Mouse (Mus musculus) left cerebral cortex, adult 18-20 months (tissue): ENCODE data around the gene AI464131. TPM values are rescaled to one million over a fixed set of nuclear protein-coding genes. Genes with fewer than 3 reads are reported as not detected.

ENCODE experiments used
- DNase-seq, 2 experiments: peaks; one replicate each; pipeline ENCODE4 v3.0.0; 2021 to 2022; ENCODE audit warnings: low spot score in 2 of 2, mixed read lengths in 1 of 2
- long read RNA-seq, 2 experiments: library from polyadenylated mRNA; stranded (forward); transcript quantifications; one replicate each; pipeline ENCODE4 v2.0.0; 2021
- total RNA-seq, 2 experiments: library from RNA; stranded (reverse); gene quantifications; 2 replicates each; pipeline ENCODE4 v1.2.3; 2021

Gene AI464131
- 10 to 100 TPM; 23.5 to 24.3 TPM for total RNA-seq
- long read RNA-seq, experiment 1, full-length matches to known transcripts, result 43 of 53 reads
- long read RNA-seq, experiment 1, partial matches to known transcripts, result 0 of 53 reads
- long read RNA-seq, experiment 1, other reads (novel, unspliced or antisense), result 10 of 53 reads
- long read RNA-seq, experiment 2, full-length matches to known transcripts, result 29 of 34 reads
- long read RNA-seq, experiment 2, partial matches to known transcripts, result 5 of 34 reads
- long read RNA-seq, experiment 2, other reads (novel, unspliced or antisense), result 0 of 34 reads

DNA sequence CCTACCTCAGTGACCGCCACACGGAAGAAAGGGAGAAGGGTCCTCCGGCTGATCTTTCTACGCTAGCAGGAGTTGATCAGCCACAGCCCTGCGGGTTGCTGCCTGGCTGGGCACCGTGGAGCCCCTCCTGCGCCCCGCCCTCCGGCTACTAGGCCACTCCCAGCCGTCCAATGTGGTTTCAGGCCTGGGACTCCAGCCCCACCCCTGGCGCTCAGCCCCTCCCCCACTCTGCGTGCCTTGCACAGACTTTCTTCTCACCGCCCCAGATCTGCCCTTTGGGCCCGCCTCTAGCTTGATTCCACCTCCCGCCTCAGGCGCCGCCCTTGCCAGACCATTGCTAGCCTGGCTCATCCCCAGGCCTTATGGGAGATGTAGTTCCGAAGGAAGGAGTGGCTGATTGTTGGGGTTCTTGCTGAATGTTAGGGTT is at the start of gene AI464131:
TSS of gene AI464131 (minus strand) at position 91 of the 427 bp plus-strand sequence.
- DNase-seq, result peak; percentile 92 to 96

DNA sequence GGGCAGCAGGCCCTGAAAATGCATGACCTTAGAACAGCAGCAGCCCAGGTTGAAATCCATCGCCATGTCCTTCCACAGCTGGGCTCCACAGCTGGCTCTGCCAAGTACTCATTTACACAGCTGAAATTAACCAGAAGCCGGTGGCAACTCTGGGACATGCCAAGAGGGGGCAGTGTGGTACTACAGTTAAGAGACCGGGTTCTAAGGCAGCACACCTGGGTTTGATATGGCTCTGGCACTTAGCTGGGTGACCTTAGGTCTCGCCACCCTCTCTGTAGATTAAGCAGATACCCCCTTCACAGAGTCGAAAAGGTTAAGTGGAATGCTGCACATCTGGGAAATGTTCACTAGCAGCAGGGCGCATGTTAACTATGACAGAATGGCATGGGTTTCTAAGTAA is 49.7 kb upstream of the AI464131 start:
- peak; percentile 63 to 73 for DNase-seq

DNA sequence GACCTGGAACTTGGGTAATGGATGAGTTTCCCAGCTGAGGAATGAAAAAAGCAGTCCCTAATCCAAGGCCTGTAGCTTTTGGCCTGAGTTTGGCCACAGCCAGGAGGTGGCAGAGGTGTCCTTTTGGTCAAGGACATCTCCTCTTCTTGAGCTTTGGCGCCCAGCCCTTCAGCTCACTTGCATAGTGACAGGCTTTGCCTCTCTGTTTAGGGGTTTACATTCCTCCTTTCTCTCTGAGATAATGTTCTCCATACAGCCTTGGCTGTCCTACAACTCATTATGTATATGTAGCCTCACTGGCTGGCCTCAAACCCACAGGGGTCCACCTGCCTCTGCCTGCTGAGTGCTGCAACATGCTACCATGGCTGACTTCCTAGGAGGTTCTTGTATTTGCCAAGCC is 44.2 kb upstream of the AI464131 start:
- no peak for DNase-seq

DNA sequence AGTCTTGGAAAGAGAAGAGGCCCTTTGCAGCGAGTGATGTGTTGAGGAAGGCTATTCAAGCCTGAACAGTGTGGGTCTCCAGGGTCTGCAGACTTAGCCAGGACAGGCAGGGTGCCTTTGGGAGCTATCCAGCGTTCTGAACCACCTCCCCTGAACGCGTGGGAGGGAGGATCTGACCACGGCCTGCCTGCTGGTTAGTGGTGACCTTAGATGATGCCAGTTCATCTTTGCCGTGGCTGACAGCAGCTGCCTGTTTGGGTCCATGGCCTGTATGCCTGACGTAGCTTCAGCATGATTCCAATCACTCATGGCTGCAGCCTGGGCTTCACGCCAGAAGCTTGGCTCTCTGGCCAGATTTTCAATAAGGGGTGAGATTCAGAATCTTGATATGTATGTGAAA is 43.1 kb upstream of the AI464131 start:
- DNase-seq, result no peak

DNA sequence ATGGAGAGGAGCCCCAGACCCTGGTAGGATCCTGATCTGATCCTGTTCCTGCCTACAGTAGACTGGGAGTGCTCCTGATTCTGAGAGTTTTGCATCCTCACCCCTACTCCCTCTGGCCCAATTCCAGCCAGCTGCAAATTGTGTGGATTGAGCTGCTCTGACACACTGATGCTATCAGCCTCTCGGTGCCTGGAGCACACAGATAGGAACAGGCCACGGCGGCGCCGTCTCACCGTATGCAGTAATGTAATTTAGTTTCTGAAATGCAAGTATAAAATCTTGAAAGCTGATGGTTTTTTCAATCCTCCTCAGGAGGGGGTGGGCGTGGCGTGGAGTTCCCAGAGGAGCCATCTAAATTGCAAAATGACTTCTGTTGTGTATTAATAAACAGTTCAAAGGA is 39.3 kb upstream of the AI464131 start:
- no peak for DNase-seq

DNA sequence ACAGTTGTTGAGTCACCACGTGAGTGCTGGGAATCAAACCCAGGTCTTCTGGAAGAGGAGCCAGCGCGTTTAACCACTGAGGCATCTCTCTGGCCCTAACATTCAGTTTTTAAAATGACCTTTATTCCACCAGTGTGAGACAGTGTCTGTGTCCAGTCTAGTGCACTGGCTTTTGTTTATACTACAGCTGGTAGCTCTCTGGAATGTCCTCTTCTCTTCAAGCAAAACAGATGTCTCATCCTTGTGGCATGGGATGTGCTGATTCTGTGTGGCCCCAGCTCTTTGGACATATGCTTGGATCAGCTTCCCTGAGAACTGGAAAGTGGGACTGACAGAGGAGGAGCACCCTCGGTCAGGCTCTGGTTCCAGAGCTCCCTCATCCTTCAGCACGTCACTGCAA is 32.0 kb upstream of the AI464131 start:
- DNase-seq, result no peak

DNA sequence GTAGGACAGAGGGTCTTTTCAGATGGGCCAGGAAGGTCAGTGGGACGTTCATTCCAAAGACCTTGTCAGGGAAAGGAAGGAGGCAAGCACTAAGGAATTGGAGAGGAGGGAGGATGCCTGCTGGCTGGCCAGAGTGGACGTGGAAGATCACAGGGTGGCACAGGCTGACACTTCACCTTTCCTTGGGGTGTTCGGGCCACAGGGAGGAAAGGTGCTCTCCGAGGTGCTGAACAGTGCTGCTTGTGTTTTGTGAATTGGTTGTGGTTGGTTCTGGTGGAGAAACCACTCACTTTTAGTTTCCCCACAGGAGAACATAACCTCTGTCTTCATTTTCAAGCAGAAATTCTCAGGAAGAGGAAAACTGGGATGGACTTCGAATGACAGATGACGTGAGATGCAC is 29.5 kb upstream of the AI464131 start:
- DNase-seq, result no peak

DNA sequence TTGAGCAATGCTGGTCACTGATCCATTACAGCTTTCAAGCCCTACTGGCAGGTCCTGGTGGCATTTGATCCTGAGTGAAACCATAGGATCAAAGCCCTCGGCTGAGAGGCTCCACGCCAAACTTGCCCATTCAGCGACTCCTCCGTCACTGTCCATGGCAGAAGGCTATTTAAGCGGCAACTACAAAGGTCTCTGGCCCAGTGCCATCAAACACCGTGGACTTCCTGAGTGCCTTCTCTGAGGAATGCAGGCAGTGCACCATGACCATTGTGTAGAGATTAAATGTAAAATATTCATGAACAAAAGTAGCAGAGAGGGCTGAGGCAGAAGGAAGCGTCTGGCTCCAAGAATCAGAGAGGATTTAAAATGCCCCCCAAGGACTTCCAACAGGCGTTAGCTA is 25.1 kb upstream of the AI464131 start:
- no peak for DNase-seq

DNA sequence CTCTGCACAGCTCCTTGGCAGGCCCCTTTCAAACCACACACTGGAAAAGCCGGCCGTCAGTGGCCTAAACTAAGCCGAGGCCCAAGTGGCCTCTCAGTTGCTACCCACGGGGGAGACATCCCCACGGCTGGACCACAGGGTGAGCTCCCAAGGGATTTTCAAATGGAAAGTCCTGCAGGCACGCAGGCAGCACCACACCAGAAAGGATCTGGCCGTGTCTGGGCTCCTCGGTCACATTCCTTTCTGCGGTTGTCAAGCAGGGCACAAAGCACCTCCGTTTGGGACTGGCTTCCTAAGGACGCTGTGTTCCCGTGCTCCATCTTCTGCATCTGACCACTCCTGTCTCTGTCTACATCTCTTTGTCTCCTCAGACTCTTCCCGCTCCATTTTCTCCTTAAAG is 24.2 kb upstream of the AI464131 start:
- no peak for DNase-seq

DNA sequence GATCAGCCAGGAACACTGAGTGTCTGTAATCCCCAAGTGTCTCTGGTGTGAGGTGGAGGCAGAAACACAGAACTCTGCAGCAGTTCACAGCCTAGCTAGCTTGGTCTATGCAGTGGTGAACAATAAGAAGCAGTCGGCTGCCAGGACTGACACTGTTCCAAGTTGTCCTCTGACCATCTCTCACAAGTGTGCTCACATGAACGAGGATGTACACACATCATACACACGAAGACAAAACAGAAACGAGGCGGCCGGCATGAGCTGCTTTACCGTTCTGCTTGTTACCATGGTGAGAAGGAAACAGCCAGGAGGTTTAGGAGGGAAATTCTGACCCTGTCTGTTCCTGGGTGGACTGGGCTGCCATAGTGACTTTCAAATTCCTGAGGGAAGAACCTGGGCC is 23.7 kb upstream of the AI464131 start:
- DNase-seq, result no peak

DNA sequence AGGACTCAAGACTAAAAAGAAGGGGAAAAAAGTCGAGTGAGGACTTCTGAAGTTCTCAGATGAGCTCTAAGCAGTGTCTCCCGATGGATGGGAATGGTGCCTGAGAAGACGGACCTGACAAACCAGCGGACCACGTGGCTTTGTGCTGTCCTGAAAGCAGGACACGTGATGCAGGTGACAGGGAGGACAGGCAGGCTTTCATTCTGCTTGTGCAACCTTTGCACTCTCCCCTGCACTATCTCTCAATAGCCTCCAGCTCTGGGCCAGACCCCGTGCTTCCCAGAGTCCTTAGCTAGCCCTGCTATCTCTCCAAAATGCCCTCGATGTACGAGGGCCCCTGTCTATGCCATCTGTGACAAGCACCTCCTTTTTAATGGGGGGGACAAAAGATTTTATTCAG is 22.0 kb upstream of the AI464131 start:
- DNase-seq, result no peak

DNA sequence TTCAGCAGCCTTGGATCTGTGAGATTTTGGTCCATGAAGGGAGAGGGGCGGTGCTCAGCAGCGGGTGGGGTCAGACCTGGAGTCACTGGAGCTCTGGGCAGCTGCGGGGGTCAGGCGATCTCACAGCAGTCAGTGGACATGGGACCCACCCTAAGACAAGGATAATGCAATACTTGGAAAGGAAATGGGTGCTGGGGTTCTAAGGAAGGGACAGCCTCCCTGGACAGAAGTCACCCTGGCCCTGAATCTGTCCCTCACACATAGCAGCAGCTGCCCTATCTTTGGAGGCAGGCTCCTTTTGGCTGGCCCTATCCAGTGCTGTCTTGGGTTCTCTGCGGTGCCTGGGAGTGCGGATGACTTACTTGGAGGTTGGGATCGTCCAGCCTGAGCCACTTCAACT is 21.0 kb upstream of the AI464131 start:
- DNase-seq, result no peak

DNA sequence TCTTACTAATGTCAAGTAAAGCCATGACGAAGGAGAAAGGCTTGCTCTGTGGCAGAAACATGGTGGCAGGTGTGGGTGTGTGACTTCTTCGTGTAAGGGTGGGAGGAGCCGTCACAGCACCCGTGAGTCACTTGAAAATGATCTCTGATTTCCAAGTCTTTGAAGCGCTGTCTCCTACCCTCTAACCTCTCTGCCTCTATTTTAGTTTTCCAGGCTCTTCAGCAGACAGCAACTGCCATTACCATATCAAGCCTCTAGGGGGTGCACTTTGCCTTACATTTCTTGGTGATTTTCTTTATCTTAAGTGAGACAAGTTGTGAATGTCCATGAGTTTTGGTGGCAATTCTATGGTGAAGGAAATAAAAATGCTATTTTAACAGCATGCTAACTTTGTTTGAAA is 19.9 kb upstream of the AI464131 start:
- DNase-seq, result peak in 1 of 2 experiments; percentile 64

DNA sequence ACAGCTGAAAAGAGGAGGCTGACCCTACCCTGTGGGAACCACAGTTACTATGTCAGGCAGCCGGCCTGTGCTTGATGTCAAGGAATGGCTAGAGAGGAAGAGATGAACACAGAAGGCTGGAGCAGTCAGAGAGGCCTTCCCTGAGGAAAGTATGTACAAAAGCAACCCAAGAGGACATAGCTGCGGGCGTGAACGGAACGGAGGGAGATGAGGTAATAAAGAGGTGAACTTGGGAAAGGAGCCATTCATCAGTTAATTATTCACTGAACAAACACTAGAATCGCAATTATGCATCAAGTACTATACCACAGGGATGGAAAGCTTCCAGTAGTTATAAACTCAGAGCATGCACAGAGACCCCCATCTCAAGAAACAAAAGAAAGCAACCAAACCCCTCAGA is 19.3 kb upstream of the AI464131 start:
- no peak for DNase-seq

DNA sequence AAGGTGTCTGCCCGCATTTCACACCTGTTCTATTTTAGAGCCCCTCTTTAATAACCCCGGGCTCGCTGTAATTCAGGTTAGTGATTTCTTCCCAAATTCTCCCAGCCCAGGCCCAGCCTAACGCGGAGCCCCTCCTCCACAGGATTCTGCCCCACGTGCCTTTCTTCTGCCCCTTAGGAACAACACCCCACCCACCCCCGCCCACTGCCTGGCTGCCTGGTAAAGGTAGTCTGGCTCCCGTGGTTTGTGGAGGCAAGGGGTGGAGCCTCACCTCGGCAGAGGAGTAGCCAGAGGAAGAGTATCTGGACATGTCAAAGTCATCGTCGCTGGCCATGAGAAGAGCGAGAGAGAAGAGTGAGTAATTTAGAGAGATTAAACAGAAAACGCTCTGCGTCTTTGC is 17.8 kb upstream of the AI464131 start:
- DNase-seq, result no peak

DNA sequence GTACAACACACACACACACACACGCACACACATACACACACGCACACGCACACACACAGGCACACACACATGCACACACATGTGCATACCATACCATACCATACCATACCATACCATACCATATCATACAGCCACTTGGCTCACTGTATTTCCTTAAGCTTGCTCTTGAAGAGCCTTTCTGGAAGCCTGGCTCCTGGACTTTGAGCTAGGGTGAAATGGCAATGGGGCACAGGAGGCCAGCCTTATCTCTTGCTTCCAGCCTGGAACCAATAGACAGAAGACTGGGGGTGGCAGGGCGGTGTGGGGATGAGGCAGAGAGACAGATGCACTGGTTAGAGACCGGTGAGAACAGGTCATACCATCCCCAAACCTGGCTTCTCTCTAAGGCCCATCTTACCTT is 16.3 kb upstream of the AI464131 start:
- no peak for DNase-seq

DNA sequence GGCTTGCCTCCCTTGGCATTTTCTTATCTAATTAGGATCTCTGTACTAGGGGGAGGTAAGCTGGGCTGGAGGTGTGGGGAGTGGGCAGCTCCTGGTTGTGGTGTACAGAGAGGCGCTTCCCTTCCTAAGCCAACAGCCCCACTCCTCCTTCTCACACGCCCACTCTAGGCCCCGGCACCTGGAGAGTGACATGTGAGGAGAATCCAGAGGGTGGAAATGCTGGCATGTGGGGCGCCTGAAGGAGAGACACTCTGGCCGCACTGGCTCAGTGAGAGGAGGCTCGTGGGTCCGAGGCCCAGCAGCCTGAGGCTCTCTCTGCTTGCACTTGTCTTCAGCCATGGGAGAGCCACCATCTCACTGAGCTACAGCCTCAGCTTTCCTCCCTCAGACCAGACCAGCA is 15.5 kb upstream of the AI464131 start:
- peak in 1 of 2 experiments; percentile 57 for DNase-seq

DNA sequence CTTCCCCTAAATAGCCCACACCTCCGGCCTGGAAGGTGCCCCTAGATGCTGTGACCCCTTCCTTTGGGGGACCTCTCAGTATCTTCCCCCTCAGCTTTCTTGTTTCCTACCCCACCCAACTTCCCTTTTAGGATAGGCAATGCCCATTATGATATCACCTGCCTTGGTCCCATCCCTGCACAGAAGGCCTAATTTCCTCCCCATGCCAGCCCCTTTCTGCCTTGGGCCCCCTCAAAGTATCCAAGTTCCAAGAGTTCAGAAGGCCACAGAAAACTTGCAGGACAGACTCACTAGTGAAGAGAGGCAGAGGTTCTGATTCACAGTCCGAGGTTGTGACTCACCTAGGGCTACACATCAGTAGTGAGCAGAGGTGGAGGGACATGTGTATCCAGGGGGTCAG is 14.4 kb upstream of the AI464131 start, which contains the start of gene 1110017D15Rik:
TSS of gene 1110017D15Rik (minus strand) at position 101 of the 400 bp plus-strand sequence.
- no peak for DNase-seq

DNA sequence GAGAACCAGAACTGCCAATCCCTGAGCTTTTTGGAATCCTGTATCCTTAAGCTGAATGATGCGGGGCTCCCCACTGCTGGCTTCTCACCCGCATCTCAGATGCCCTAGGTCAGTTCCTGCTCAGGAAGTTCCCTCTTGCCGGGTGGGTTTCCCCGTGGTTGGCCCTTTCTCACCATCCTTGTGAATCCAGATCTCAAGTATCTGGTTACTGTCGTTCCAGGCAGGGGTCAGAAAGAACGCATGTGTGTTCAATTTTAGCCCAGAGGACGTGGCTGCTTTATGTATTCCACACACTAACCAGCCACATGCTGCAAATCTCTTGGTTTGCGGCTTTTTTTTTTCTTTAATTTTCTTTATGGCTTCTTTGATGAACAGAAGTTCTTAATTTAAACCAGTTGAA is 10.8 kb upstream of the AI464131 start:
- no peak for DNase-seq

DNA sequence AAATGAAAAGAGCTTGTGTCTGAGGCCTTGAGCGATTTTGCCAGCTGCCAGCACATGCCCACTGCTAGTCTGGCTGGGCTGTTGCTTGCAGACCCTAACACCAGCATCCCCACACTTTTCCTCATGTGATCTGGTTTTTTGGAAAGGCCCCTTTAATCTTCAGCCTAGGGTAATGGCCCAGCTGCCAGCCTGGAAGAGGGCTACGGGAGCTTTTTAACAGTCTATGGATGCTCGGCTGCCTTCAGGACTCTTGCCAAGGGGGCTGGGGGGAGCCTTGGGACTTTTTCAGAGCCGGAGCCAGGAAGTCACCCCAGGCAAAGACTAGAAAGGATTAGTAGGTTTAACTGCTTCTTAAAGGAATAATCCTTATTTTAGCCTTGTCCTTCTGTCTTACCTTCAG is 10.4 kb upstream of the AI464131 start:
- DNase-seq, result no peak

DNA sequence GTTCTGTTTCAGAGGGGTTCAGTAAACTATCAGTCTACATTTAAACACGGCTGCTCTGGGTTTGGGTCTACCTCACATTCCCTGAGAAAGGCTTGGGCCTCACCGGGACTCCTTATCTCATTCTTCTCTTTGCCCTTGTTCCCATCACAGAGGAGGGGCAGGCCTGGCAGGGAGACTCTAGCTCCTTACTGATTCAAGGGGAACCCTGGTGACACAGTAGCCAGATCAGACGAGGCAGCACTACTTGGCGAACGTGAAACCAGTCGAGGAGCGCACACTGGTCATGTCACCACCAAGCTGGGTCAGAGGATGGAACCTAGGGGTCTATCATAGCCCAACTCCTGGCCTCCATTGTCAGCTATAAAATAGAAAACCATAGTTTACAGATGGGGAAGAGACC is 5.1 kb upstream of the AI464131 start:
- no peak for DNase-seq

DNA sequence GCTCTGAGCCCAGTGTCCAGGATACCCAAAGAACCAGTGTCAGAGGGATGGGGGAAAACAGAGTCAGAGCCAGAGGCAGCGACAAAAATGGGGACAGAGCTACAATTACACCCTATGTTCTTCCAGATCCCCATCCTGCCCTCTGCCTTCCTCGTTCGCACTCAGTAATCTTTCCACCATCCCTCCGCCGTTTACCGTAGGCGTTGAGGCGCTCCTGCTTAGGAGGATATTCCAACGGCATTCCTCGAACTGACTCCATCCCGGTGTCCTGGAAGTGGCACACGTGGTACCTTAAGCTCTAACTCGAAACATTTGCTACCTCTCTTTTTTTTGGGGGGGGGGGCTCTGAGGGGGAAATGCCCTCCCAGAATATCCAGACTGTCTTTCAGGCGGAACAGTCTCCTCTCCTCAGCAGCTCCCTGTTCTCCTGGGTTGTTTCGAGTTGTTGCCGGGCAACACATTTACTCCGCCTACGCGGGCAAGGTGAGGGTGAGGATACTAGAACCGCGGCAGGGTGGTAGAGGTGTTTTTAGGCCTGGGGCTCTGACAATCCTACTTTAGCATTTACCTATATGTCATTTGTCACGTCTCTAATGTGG is 4.5 kb upstream of the AI464131 start:
- DNase-seq, result no peak

DNA sequence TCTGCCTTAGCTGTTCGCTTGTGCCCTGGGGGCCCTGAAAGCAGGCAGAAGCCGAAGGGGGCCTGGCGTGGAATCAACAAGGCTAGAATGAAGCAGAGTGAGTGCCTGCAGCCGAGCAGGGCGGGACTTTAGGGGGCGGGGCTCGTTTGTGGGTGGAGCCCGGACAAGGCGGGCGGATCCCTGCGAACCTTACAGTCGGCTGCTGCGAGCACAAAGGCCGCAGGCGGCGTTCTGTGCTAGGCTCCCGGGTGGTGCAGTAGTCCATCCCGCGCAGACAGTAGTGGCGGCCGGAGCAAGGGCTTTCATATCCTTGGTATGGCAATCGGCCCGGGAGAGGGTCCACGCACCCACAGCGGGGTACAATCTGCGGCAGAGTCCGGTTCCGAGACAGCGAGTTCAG is 4.0 kb upstream of the AI464131 start:
- DNase-seq, result peak; percentile 82 to 86
